Mouse (Mus musculus) bone marrow, adult 2 months (tissue): ENCODE measurements around the gene Trp53tg5.

Experiments used
- CTCF ChIP-seq: fragments of 200-500 bp; IDR thresholded peaks from 2 replicates; pipeline ENCODE4 v1.5.1; 2011; ENCODE audit warnings: low read length, control low read depth; ENCODE audit not compliant: control insufficient read depth, insufficient read depth
- POLR2A ChIP-seq: fragments of 200-500 bp; IDR thresholded peaks from 2 replicates; pipeline ENCODE4 v1.6.1; 2011; ENCODE audit warnings: low read depth, mild to moderate bottlenecking, control low read depth, low read length, borderline replicate concordance; ENCODE audit not compliant: control insufficient read depth

DNA sequence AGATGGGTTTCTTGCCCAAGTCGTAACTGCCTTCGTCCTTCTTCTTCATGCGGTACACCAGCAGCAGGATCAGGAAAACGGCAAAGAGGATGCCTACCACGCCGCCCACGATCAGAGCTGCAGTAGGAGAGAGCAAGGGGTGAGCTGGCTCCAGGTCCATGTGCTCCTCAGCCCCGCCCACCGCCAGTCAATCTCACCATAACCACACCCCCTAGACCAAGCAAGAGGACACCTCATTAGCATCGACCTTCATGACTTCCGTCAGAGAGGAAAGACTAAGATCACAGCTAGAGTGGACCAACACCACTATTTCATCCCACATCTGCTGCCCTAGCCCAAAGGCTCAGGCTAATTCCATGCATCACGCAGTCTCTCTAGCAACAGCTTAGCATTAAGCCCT is 47.4 kb downstream of the Trp53tg5 start:
- no peak for TF ChIP-seq CTCF
- TF ChIP-seq POLR2A: no peak
